Mouse (Mus musculus) cortical plate, adult 2 months (tissue): Measurements from ENCODE around the gene Nadsyn1. TPM values are rescaled to one million over a fixed set of nuclear protein-coding genes. Genes with fewer than 3 reads are reported as not detected.
A peak's percentile ranks its signal among the peaks of the same experiment; 100 is the strongest.

ENCODE experiments used
- H3K27ac ChIP-seq: fragments of 200-500 bp; 2 replicates; pipeline ENCODE4 v1.5.1; 2012; ENCODE audit warnings: low read length, control low read depth, inconsistent platforms; ENCODE audit not compliant: insufficient read depth
- H3K4me1 ChIP-seq: fragments of 200-500 bp; 2 replicates; pipeline ENCODE4 v1.6.1; 2011; ENCODE audit warnings: low read length; ENCODE audit not compliant: control insufficient read depth, insufficient read depth
- H3K4me3 ChIP-seq: fragments of 200-500 bp; 2 replicates; pipeline ENCODE4 v1.5.1; 2011; ENCODE audit warnings: mild to moderate bottlenecking, low read length, control low read depth; ENCODE audit not compliant: insufficient read depth
- CTCF ChIP-seq: fragments of 200-500 bp; IDR thresholded peaks from 2 replicates; pipeline ENCODE4 v1.5.1; 2011; ENCODE audit warnings: mild to moderate bottlenecking, control low read depth, low read length; ENCODE audit not compliant: insufficient read depth; ENCODE audit errors: extremely low read depth
- POLR2A ChIP-seq: fragments of 200-500 bp; IDR thresholded peaks from 2 replicates; pipeline ENCODE4 v1.6.1; 2011; ENCODE audit warnings: mild to moderate bottlenecking, low read length, control low read depth; ENCODE audit not compliant: insufficient read depth; ENCODE audit errors: extremely low read depth
- polyA plus RNA-seq: library from polyadenylated mRNA; depleted of rRNA; stranded (reverse); fragments of >200 nt; gene quantifications from 2 replicates; pipeline ENCODE4 v1.2.3, GENCODE M21; 2012; rRNA removed

Gene Nadsyn1
- polyA plus RNA-seq = 8.8 and 10.6 TPM in 2 replicates

- peak within 1 kb of the TSS; percentile 78 for H3K27ac ChIP-seq
- H3K4me3 ChIP-seq = peak within 1 kb of the TSS; percentile 73
- peaks cover 4% of the 10 kb centered on the region; the same call in 1 of the 2 replicates for H3K4me1 ChIP-seq
- TF ChIP-seq POLR2A = peak; percentile 90
- TF ChIP-seq CTCF = no peak
Observed at GRCm38 (mm10) chr7:143822375-143823265, at the start of gene Nadsyn1, which contains the start of gene Dhcr7. Nadsyn1 (minus strand) TSS chr7:143822849. Dhcr7 (plus strand) TSS chr7:143823145.

GRCm38 (mm10) chr7:143868874-143869273, 46.2 kb upstream of the Nadsyn1 start:
- Histone ChIP-seq H3K27ac (no peak overlapping the region), H3K4me3 (no peak overlapping the region), H3K4me1 (no peaks in the 10 kb centered on the region)
- no peak for TF ChIP-seq POLR2A
- TF ChIP-seq CTCF = no peak

- H3K27ac ChIP-seq = no peak within 1 kb of the TSS
- no peak for TF ChIP-seq CTCF
- TF ChIP-seq POLR2A = no peak
Observed at GRCm38 (mm10) chr7:143866538-143866937, 43.9 kb upstream of the Nadsyn1 start, which contains the start of gene Gm498. Gm498 (plus strand) TSS chr7:143866838.

GRCm38 (mm10) chr7:143848768-143849482, 26.3 kb upstream of the Nadsyn1 start:
- Histone ChIP-seq H3K27ac (no peak overlapping the region), H3K4me1 (no peaks in the 10 kb centered on the region), H3K4me3 (no peak overlapping the region)
- TF ChIP-seq CTCF (no peak), POLR2A (no peak)

More at GRCm38 (mm10) chr7:143866538-143866937, 43.9 kb upstream of the Nadsyn1 start, which contains the start of gene Gm498:
- Histone ChIP-seq H3K4me3 (no peak within 1 kb of the TSS), H3K4me1 (no peaks in the 10 kb centered on the region)

GRCm38 (mm10) chr7:143848127-143848767, 25.6 kb upstream of the Nadsyn1 start:
- no peak overlapping the region for H3K27ac ChIP-seq
- no peaks in the 10 kb centered on the region for H3K4me1 ChIP-seq
- H3K4me3 ChIP-seq = no peak overlapping the region
- no peak for TF ChIP-seq POLR2A
- TF ChIP-seq CTCF = no peak

GRCm38 (mm10) chr7:143841301-143841700, 18.7 kb upstream of the Nadsyn1 start:
- Histone ChIP-seq H3K27ac (no peak overlapping the region), H3K4me3 (no peak overlapping the region), H3K4me1 (no peaks in the 10 kb centered on the region)
- TF ChIP-seq POLR2A (no peak), CTCF (no peak)

GRCm38 (mm10) chr7:143840121-143840520, 17.5 kb upstream of the Nadsyn1 start:
- H3K4me3 ChIP-seq = no peak overlapping the region
- peaks cover 2% of the 10 kb centered on the region; the same call in 1 of the 2 replicates for H3K4me1 ChIP-seq
- no peak overlapping the region for H3K27ac ChIP-seq
- TF ChIP-seq POLR2A = no peak
- TF ChIP-seq CTCF = no peak

GRCm38 (mm10) chr7:143837705-143838358, 15.2 kb upstream of the Nadsyn1 start:
- Histone ChIP-seq H3K4me3 (no peak overlapping the region), H3K27ac (no peak overlapping the region), H3K4me1 (peaks cover 9% of the 10 kb centered on the region; the same call in 1 of the 2 replicates)
- no peak for TF ChIP-seq CTCF
- no peak for TF ChIP-seq POLR2A

- Histone ChIP-seq H3K4me1 (peaks cover 12% of the 10 kb centered on the region), H3K4me3 (no peak overlapping the region), H3K27ac (no peak overlapping the region)
- no peak for TF ChIP-seq POLR2A
- no peak for TF ChIP-seq CTCF
Observed at GRCm38 (mm10) chr7:143834972-143835371, 12.3 kb upstream of the Nadsyn1 start.
